Mouse (Mus musculus): ENCODE data around the gene Slc12a8. TPM values are rescaled to one million over a fixed set of nuclear protein-coding genes. Genes with fewer than 3 reads are reported as not detected.

Slc12a8 gene
- polyA plus RNA-seq, 1 experiment from 2014 or later, result 4.0 TPM

GRCm38 (mm10) chr16:33610466-33610865, 93.3 kb downstream of the Slc12a8 start:
- no peak overlapping the region for H3K27ac ChIP-seq (replicated peaks)
- DNase-seq (ENCODE audit: low spot score) (no peak), ATAC-seq (ENCODE audit: low FRiP score, low TSS enrichment) (no peak)
- WGBS, result 82% methylated on average over 7 of the region's 7 CpGs
- no peak overlapping the region for H3K9ac ChIP-seq (ENCODE audit: low read length)
- no peaks in the 10 kb centered on the region for H3K27me3 ChIP-seq (ENCODE audit: control insufficient read depth, insufficient read depth, low read length)
- TF ChIP-seq CTCF (IDR thresholded peaks at IDR 0.05; ENCODE audit: low read depth) (no peak), EP300 (optimal IDR thresholded peaks at IDR 0.05) (no peak)
- H3K36me3 ChIP-seq (ENCODE audit: control insufficient read depth, insufficient read depth, low read length), result no peaks in the 10 kb centered on the region
- H3K4me1 ChIP-seq (replicated peaks; ENCODE audit: control insufficient read depth, insufficient read depth), result 0 out of 2 replicates have a peak, but pooled peaks cover 3% of the 10 kb centered on the region
- no peak overlapping the region for H3K4me3 ChIP-seq (ENCODE audit: low read depth, low read length)
- H3K9me3 ChIP-seq (ENCODE audit: control insufficient read depth, low read length), result no peaks in the 10 kb centered on the region
- no peak overlapping the region for H3K4me2 ChIP-seq (replicated peaks; ENCODE audit: low read depth)

- H3K4me3 ChIP-seq (ENCODE audit: low read depth, low read length), result no peak overlapping the region
- TF ChIP-seq EP300 (optimal IDR thresholded peaks at IDR 0.05) (no peak), CTCF (IDR thresholded peaks at IDR 0.05; ENCODE audit: low read depth) (no peak)
- ATAC-seq (ENCODE audit: low FRiP score, low TSS enrichment), result no peak
- no peaks in the 10 kb centered on the region for H3K27me3 ChIP-seq (ENCODE audit: control insufficient read depth, insufficient read depth, low read length)
- DNase-seq (ENCODE audit: low spot score), result no peak
- no peaks in the 10 kb centered on the region for H3K9me3 ChIP-seq (ENCODE audit: control insufficient read depth, low read length)
- H3K9ac ChIP-seq (ENCODE audit: low read length), result no peak overlapping the region
- 77% methylated on average over 8 of the region's 8 CpGs for WGBS
- 0 out of 2 replicates have a peak, but pooled peaks cover 3% of the 10 kb centered on the region for H3K4me1 ChIP-seq (replicated peaks; ENCODE audit: control insufficient read depth, insufficient read depth)
- H3K27ac ChIP-seq (replicated peaks), result no peak overlapping the region
- H3K4me2 ChIP-seq (replicated peaks; ENCODE audit: low read depth), result no peak overlapping the region
- no peaks in the 10 kb centered on the region for H3K36me3 ChIP-seq (ENCODE audit: control insufficient read depth, insufficient read depth, low read length)
These were observed 94.2 kb downstream of the Slc12a8 start for GRCm38 (mm10) chr16:33611291-33611690.

GRCm38 (mm10) chr16:33612056-33612770, 95.1 kb downstream of the Slc12a8 start:
- Histone ChIP-seq H3K27ac (replicated peaks) (no peak overlapping the region), H3K4me3 (ENCODE audit: low read depth, low read length) (no peak overlapping the region), H3K9me3 (ENCODE audit: control insufficient read depth, low read length) (no peaks in the 10 kb centered on the region), H3K4me2 (replicated peaks; ENCODE audit: low read depth) (no peak overlapping the region), H3K4me1 (replicated peaks; ENCODE audit: control insufficient read depth, insufficient read depth) (0 out of 2 replicates have a peak, but pooled peaks cover 3% of the 10 kb centered on the region), H3K9ac (ENCODE audit: low read length) (no peak overlapping the region), H3K36me3 (ENCODE audit: control insufficient read depth, insufficient read depth, low read length) (no peaks in the 10 kb centered on the region), H3K27me3 (ENCODE audit: control insufficient read depth, insufficient read depth, low read length) (no peaks in the 10 kb centered on the region)
- 52% methylated on average over 6 of the region's 6 CpGs for WGBS
- TF ChIP-seq EP300 (optimal IDR thresholded peaks at IDR 0.05), result no peak
- TF ChIP-seq CTCF (IDR thresholded peaks at IDR 0.05; ENCODE audit: low read depth), result no peak
- DNase-seq (ENCODE audit: low spot score) (peak; percentile 33), ATAC-seq (ENCODE audit: low FRiP score, low TSS enrichment) (peak; percentile 67; the same call in 1 of the 2 replicates)

- no peak overlapping the region for H3K4me3 ChIP-seq (ENCODE audit: low read depth, low read length)
- ATAC-seq (ENCODE audit: low FRiP score, low TSS enrichment) (no peak), DNase-seq (ENCODE audit: low spot score) (peak; percentile 2)
- H3K9me3 ChIP-seq (ENCODE audit: control insufficient read depth, low read length), result no peaks in the 10 kb centered on the region
- 79% methylated on average over 3 of the region's 3 CpGs for WGBS
- no peaks in the 10 kb centered on the region for H3K36me3 ChIP-seq (ENCODE audit: control insufficient read depth, insufficient read depth, low read length)
- H3K27me3 ChIP-seq (ENCODE audit: control insufficient read depth, insufficient read depth, low read length), result no peaks in the 10 kb centered on the region
- no peak overlapping the region for H3K27ac ChIP-seq (replicated peaks)
- TF ChIP-seq EP300 (optimal IDR thresholded peaks at IDR 0.05) (no peak), CTCF (IDR thresholded peaks at IDR 0.05; ENCODE audit: low read depth) (no peak)
- no peak overlapping the region for H3K4me2 ChIP-seq (replicated peaks; ENCODE audit: low read depth)
- 0 out of 2 replicates have a peak, but pooled peaks cover 3% of the 10 kb centered on the region for H3K4me1 ChIP-seq (replicated peaks; ENCODE audit: control insufficient read depth, insufficient read depth)
- no peak overlapping the region for H3K9ac ChIP-seq (ENCODE audit: low read length)
These were observed 98.9 kb downstream of the Slc12a8 start for GRCm38 (mm10) chr16:33615986-33616385.

GRCm38 (mm10) chr16:33621836-33622235, 104.7 kb downstream of the Slc12a8 start:
- Histone ChIP-seq H3K36me3 (ENCODE audit: control insufficient read depth, insufficient read depth, low read length) (no peaks in the 10 kb centered on the region), H3K27me3 (ENCODE audit: control insufficient read depth, insufficient read depth, low read length) (no peaks in the 10 kb centered on the region), H3K4me1 (replicated peaks; ENCODE audit: control insufficient read depth, insufficient read depth) (no peaks in the 10 kb centered on the region), H3K4me3 (ENCODE audit: low read depth, low read length) (no peak overlapping the region), H3K9ac (ENCODE audit: low read length) (no peak overlapping the region), H3K9me3 (ENCODE audit: control insufficient read depth, low read length) (no peaks in the 10 kb centered on the region), H3K4me2 (replicated peaks; ENCODE audit: low read depth) (no peak overlapping the region), H3K27ac (replicated peaks) (no peak overlapping the region)
- TF ChIP-seq CTCF (IDR thresholded peaks at IDR 0.05; ENCODE audit: low read depth) (no peak), EP300 (optimal IDR thresholded peaks at IDR 0.05) (no peak)
- 46% methylated on average over 3 of the region's 3 CpGs for WGBS
- no peak for ATAC-seq (ENCODE audit: low FRiP score, low TSS enrichment)
- DNase-seq (ENCODE audit: low spot score), result peak; percentile 4

- Histone ChIP-seq H3K36me3 (ENCODE audit: control insufficient read depth, insufficient read depth, low read length) (no peaks in the 10 kb centered on the region), H3K9ac (ENCODE audit: low read length) (no peak overlapping the region), H3K4me2 (replicated peaks; ENCODE audit: low read depth) (no peak overlapping the region), H3K27me3 (ENCODE audit: control insufficient read depth, insufficient read depth, low read length) (no peaks in the 10 kb centered on the region), H3K27ac (replicated peaks) (no peak overlapping the region), H3K9me3 (ENCODE audit: control insufficient read depth, low read length) (no peaks in the 10 kb centered on the region), H3K4me1 (replicated peaks; ENCODE audit: control insufficient read depth, insufficient read depth) (no peaks in the 10 kb centered on the region), H3K4me3 (ENCODE audit: low read depth, low read length) (no peak overlapping the region)
- 96% methylated on average over 9 of the region's 9 CpGs for WGBS
- ATAC-seq (ENCODE audit: low FRiP score, low TSS enrichment) (no peak), DNase-seq (ENCODE audit: low spot score) (no peak)
- TF ChIP-seq EP300 (optimal IDR thresholded peaks at IDR 0.05), result no peak
- no peak for TF ChIP-seq CTCF (IDR thresholded peaks at IDR 0.05; ENCODE audit: low read depth)
These were observed 107.5 kb downstream of the Slc12a8 start for GRCm38 (mm10) chr16:33624586-33624985.
